Mouse (Mus musculus): ENCODE results near the gene Slc2a3. TPM values are rescaled to one million over a fixed set of nuclear protein-coding genes. Genes with fewer than 3 reads are reported as not detected.
A peak's percentile ranks its signal among the peaks of the same experiment; 100 is the strongest.
"Not testable (repeated sequence)": the region's sequence is repeated elsewhere in the genome, so short reads cannot be mapped to it uniquely, and the experiment has no call there.

The Slc2a3 gene
- total RNA-seq, 2 experiments from 2014 or later, result 2.3 to 2.4 TPM

GRCm38 (mm10) chr6:122767012-122767411 is 34.4 kb downstream of the Slc2a3 start:
- DNase-seq; intact Hi-C loops (cut with DNase I): not testable (repeated sequence)

- DNase-seq, result no peak
- intact Hi-C loops (cut with DNase I), result no loop called here
Observed at GRCm38 (mm10) chr6:122766145-122766968, 35.1 kb downstream of the Slc2a3 start.

GRCm38 (mm10) chr6:122765298-122765956 is 36.0 kb downstream of the Slc2a3 start:
- intact Hi-C loops (cut with DNase I), result no loop called here
- DNase-seq, result no peak

- intact Hi-C loops (cut with DNase I), result no loop called here
- peak; percentile 40 to 49 for DNase-seq
Observed at GRCm38 (mm10) chr6:122764446-122765297, 36.8 kb downstream of the Slc2a3 start.

DNA sequence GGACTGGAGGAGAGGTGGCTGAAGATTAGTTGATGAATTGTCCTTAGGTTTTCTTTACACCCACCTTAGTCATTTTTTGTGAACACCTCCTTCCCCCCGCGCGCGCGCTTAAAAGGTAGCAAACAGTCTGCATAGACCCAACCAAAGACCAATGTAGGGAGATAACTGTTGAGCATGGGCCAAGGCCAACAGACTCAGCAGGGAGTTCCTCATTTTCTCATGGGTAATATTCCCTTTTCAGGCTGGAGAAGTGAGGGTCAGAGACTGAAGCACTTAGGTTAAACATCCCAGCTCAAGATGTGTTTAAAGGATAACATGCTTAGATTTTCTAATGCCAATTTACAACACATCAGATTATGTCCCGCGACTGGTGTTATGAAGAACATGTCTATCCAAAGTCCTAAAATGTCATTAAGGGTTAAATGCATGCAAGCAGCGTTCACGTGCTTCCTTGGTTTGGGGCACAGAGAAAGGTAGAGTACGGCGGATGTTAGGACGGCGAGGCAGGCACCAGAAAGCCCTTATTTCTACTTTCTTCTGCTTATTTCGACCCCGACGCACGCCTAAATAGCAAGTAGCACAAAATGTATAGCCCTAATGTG is 37.5 kb downstream of the Slc2a3 start:
- intact Hi-C loops (cut with DNase I), result no loop called here

DNA sequence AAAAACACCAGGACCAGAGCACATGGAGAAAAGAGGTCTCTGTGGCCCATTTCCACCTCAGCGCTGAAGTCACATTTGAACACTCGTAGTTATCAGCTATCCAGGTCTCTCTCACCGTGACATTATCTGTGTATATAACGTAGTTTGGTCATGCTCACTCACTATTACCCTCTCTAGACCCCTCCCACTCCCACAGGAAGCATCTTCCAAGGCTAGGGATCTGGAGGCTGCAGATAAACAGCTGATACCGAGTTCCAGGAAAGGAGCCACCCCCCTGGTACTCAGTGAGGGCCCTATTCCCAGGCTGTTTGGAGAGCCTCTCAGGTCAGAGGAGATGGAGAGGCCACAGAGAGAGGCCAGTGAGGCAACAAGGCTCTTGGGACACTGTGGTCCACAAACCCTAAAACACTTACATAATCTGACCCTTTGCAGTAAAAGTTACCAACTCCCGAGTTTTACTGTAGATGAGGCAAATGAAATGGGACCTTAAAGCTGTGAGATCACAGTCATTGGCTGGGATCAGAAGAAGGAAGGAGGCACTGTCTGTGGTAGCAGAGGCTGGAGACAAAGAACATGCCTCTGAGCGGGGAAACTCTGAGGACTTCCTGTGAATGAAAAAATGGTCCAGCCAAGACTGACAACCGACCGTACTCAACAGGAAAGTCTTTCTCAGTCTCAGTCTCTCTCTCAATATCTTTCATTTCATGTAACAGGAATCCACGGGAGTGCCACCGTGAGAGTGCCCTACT is 38.3 kb downstream of the Slc2a3 start:
- DNase-seq, result no peak
- intact Hi-C loops (cut with DNase I), result no loop called here

More for the DNA sequence above, 37.5 kb downstream of the Slc2a3 start:
- no peak for DNase-seq

GRCm38 (mm10) chr6:122762480-122762879 is 39.0 kb downstream of the Slc2a3 start:
- DNase-seq, result no peak
- intact Hi-C loops (cut with DNase I), result no loop called here

DNA sequence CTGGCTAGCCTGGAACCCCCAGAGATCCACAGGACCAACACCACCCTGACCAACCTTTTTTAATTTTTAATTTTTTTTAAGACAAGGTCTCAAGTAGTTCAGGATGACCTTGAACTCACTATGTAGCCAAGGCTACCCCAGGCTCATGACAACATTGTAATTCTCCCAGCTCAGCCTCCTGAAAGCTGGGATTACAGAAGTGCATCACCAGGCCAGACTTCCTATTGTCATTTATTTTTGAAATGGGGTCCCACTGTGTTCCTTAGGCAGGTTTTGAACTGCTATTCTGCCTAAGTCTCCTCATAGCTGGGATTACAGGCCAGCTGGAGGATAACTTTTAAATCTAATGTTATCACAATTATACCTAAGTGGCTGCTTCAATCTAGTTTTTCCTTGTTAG is 39.5 kb downstream of the Slc2a3 start:
- no peak for DNase-seq
- intact Hi-C loops (cut with DNase I), result no loop called here

DNA sequence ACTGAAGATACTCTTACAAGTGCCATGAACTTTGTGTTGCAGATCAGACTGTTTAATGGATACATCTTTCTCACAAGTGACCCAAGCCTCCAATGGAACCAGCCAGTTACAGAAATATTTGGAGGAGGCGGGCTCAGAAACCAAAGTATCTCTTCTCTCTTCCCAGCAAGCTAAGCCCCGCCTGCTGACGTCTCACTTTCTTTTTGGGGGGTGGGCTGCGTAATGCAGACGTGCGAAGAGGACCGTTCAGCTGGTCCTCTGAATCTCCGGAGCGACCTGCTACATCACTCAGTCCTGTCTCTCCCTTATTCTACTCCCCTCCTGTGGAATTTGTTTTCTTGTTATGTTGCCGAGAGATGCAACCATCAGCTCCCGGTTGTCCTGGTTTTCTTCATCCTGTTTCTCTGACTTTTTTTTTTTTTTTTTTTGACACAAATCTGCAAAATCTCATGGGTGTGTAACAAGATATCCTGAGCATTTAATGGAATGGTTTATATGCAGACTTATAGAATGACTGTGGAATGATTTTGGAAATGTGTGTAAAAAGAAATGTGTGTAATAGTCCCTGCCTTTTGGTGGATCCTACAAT is 40.3 kb downstream of the Slc2a3 start:
- peak; percentile 47 to 62 for DNase-seq

GRCm38 (mm10) chr6:122758732-122759131 is 42.7 kb downstream of the Slc2a3 start:
- intact Hi-C loops (cut with DNase I), result no loop called here
- no peak for DNase-seq

More for the DNA sequence above, 40.3 kb downstream of the Slc2a3 start:
- intact Hi-C loops (cut with DNase I), result no loop called here

- DNase-seq, result no peak
- intact Hi-C loops (cut with DNase I), result no loop called here
Observed at GRCm38 (mm10) chr6:122755913-122756312, 45.5 kb downstream of the Slc2a3 start.

- DNase-seq, result no peak
- intact Hi-C loops (cut with DNase I), result no loop called here
Observed at GRCm38 (mm10) chr6:122750579-122750978, 50.9 kb downstream of the Slc2a3 start.

DNA sequence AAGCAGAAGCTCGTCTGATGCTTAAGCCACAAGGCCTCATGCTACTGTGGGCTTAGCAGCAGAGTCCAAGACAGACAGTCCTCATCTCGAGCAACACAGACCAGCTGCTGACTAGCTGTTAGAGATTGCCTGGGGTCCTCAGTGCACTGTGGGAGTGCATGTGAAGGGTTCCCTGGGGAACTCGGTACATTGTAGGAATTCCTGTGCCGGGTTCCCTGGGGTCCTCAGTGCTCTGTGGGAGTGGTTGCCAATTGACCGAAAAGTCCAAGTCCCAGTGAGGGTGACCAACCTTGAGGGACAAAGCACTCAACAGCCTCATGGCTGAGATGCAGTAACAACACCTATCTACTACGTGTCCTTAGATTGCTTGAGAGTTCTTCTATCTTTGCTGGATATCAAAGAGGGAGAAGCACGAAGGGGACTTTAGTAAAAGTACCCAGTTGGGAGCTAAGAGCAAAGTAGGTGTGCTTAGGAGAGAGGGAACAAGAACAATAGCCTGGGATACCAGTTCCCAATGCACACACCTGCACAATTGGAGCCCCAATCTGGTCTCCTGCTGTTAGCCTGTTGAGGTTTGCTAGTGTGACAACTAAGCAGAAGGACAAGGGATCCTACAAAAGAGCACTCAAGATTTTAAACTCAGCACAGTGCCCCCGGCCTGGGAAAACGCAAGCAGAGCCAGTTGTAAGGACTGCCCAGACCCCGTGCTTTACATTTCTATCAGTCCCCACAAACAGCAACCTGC is 56.8 kb downstream of the Slc2a3 start:
- intact Hi-C loops (cut with DNase I), result loop anchor here (5.0 kb wide), 1 partner anchor 128 kb away; the partner anchor contains the start of gene Necap1
- no peak for DNase-seq

- intact Hi-C loops (cut with DNase I), result loop anchor here (5.0 kb wide), 1 partner anchor 129 kb away; the partner anchor contains the start of gene Necap1
- no peak for DNase-seq
Observed at GRCm38 (mm10) chr6:122743353-122743752, 58.1 kb downstream of the Slc2a3 start.

DNA sequence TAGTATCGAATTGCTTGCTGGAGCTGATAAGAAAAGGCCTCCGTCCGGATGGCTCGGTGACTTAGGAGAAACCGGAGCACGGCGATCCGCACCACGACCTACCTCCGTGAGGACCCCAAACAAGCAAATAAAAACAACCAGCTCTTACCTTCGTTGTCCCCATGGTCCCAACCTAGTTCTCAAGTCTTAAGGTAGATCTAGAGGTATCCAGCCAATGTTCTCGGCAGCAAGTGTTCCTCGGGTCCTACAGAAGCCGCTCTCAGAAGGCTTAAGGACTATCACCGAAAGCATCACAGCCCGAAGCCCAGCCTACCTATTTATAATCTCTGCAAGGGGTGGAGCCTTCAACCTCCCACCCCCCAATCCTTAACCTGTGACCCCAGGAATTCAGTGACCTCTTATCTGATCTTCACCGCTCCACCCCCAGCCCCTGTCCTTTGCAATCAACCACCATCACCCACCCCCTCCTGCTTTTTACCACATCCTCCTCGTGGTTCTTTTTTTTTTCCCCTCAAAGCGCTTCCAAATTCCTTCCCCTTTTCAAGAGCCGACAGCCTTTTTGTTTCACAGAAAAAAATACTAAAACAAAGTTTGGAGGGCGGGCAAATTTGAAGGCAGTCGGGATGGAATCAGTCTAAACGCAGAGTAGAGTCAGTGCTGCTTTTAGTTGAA is 59.1 kb downstream of the Slc2a3 start:
- DNase-seq, result no peak
- intact Hi-C loops (cut with DNase I), result loop anchor here (5.0 kb wide), 1 partner anchor 130 kb away; the partner anchor contains the start of gene Necap1

DNA sequence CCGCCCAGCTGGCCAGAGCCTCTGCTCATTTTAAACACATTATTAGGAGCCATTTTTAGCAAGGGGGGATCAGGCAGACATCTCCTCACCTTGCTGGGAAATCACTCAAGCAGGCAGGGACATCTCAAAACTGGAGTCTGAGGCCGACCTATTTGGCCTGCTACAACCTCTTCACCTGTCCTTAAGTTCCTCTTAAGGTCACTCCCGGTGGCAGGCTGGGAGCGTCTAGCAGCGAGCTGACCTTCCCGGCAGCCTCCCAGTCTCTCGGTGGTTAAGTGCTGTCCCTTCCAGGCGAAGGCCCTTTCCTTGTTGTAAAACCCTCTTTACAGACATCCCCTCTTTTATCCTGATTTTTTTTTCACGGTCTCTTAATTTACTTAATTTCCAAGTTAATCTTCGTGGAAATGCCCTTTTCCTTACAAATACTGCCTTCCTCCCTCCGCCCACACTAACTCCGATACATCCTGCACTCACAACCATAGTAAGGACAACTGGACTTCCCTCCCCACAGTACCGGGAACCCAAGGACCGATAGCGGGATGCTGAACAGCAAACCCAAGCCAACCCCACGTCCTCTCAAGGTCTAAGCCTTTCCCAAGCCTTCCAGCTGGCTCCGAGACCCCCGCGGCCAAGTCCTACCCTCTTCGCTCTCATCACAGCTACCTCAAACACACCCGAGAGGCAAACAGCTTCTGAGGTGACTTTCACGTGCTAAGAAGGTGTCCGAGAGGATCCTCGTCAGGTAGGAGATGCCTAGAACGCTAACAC is 59.8 kb downstream of the Slc2a3 start:
- intact Hi-C loops (cut with DNase I), result loop anchor here (5.0 kb wide), 1 partner anchor 131 kb away; the partner anchor contains the start of gene Necap1
- DNase-seq, result no peak

- DNase-seq, result peak; percentile 73 to 85
- intact Hi-C loops (cut with DNase I), result loop anchor here (1.0 to 5.0 kb wide), 2 partner anchors 47 to 132 kb away; partner anchors contain the start of gene Necap1
Observed at GRCm38 (mm10) chr6:122739952-122740351, 61.5 kb downstream of the Slc2a3 start.
